Mouse (Mus musculus): ENCODE measurements around the gene Gm9922. TPM values are rescaled to one million over a fixed set of nuclear protein-coding genes. Genes with fewer than 3 reads are reported as not detected.

Gm9922 gene
- polyA plus RNA-seq, 1 experiment from 2014 or later, result 0.68 TPM

DNA sequence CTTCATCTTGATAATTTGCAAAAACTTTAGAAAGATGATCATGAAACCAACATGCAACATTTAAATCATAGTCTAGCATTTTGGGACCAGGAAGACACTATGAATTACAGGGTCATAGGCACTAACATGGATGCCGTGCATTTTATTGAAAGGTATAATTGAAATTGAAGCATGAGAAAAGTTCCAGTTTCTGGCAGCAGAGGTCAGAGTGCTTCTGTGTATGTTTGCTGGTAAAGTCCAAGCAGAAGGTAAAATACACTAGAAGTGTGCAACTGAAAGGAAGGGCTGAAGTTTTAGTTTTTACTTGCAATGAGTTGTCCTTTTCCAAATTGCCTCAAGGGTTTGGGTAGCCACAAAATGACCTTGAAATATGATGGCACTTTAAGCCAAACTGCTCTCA lies 32.7 kb upstream of the Gm9922 start:
- Histone ChIP-seq H3K27me3 (ENCODE audit: control insufficient read depth, insufficient read depth, low read length) (no peaks in the 10 kb centered on the region), H3K4me2 (ENCODE audit: low read depth, low read length, severe bottlenecking) (no peak overlapping the region), H3K27ac (ENCODE audit: low read depth, low read length) (no peak overlapping the region), H3K4me3 (ENCODE audit: low read depth, low read length) (no peak overlapping the region), H3K4me1 (replicated peaks; ENCODE audit: control insufficient read depth, insufficient read depth, low read length) (no peaks in the 10 kb centered on the region), H3K9ac (ENCODE audit: low read length) (no peak overlapping the region), H3K36me3 (ENCODE audit: control insufficient read depth, insufficient read depth, low read length) (no peaks in the 10 kb centered on the region), H3K9me3 (ENCODE audit: control insufficient read depth, low read length) (no peaks in the 10 kb centered on the region)
- WGBS, result 56% methylated on average over 1 of the region's 1 CpGs
- DNase-seq (ENCODE audit: low spot score), result no peak
- no peak for ATAC-seq (replicated peaks; ENCODE audit: low FRiP score)

DNA sequence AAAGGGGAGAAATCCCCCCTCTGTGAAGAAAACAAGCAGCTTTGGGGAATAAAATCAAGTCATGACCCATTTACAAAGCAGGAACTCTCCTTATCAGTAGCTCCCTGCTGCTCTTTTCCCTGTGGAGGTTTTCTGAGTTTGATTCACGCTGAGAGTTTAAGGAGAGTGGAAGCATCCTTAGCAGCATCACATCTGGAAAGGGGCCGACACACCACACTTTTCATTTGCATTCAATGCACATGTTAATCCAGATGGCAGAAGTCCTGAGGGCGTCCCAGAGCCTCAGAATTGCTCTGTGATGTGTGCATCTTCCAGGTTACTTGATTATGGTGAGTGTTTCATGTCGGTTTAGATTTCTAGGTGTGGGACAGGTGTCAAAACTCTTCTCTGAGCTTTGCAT lies 25.8 kb upstream of the Gm9922 start:
- DNase-seq (ENCODE audit: low spot score) (no peak), ATAC-seq (replicated peaks; ENCODE audit: low FRiP score) (no peak)
- H3K27ac ChIP-seq (ENCODE audit: low read depth, low read length), result no peak overlapping the region
- H3K9me3 ChIP-seq (ENCODE audit: control insufficient read depth, low read length), result no peaks in the 10 kb centered on the region
- H3K4me2 ChIP-seq (ENCODE audit: low read depth, low read length, severe bottlenecking), result no peak overlapping the region
- no peaks in the 10 kb centered on the region for H3K27me3 ChIP-seq (ENCODE audit: control insufficient read depth, insufficient read depth, low read length)
- no peak overlapping the region for H3K9ac ChIP-seq (ENCODE audit: low read length)
- H3K36me3 ChIP-seq (ENCODE audit: control insufficient read depth, insufficient read depth, low read length), result no peaks in the 10 kb centered on the region
- no peaks in the 10 kb centered on the region for H3K4me1 ChIP-seq (replicated peaks; ENCODE audit: control insufficient read depth, insufficient read depth, low read length)
- 36% methylated on average over 4 of the region's 4 CpGs for WGBS
- no peak overlapping the region for H3K4me3 ChIP-seq (ENCODE audit: low read depth, low read length)

DNA sequence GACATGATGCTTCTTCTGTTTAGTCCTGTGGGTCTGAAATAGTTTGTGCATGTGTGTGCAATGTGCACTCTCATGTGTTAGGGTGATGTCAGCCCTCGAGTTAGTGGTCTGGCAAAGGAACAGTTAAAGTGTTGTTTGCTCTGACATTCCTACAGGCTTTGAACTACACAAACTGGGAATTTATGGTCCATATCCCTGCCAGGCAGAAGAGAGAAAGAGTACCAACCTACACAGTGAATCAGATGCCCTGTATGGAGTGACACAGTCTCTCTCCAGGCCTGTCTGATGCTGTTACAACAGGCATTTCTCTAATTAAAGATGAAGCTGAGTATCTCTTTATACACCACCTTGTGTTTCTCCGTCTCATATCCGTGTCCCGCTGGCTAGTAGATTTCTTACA lies 21.3 kb upstream of the Gm9922 start:
- no peaks in the 10 kb centered on the region for H3K9me3 ChIP-seq (ENCODE audit: control insufficient read depth, low read length)
- H3K9ac ChIP-seq (ENCODE audit: low read length), result no peak overlapping the region
- no peak overlapping the region for H3K4me2 ChIP-seq (ENCODE audit: low read depth, low read length, severe bottlenecking)
- 86% methylated on average over 4 of the region's 4 CpGs for WGBS
- no peaks in the 10 kb centered on the region for H3K27me3 ChIP-seq (ENCODE audit: control insufficient read depth, insufficient read depth, low read length)
- DNase-seq (ENCODE audit: low spot score) (no peak), ATAC-seq (replicated peaks; ENCODE audit: low FRiP score) (no peak)
- no peak overlapping the region for H3K4me3 ChIP-seq (ENCODE audit: low read depth, low read length)
- H3K27ac ChIP-seq (ENCODE audit: low read depth, low read length), result no peak overlapping the region
- H3K4me1 ChIP-seq (replicated peaks; ENCODE audit: control insufficient read depth, insufficient read depth, low read length), result no peaks in the 10 kb centered on the region
- H3K36me3 ChIP-seq (ENCODE audit: control insufficient read depth, insufficient read depth, low read length), result no peaks in the 10 kb centered on the region

DNA sequence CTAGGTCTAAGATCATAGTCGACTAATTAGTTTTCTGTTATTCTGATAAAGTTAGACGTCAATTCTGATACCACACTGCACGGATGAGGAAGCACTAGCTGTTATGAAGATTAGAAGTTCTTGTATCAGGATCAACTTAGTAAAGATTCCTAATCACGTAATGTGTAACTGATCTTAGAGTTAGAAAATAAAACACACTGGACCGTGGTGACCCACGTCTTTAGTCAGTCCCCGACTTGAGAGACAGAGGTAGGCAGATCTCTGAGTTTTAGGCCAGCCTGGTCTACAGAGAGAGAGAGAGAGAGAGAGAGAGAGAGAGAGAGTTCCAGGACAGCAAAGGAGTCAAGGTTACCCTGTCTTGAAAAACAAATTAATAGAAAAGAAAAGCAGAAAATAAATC lies 18.8 kb upstream of the Gm9922 start:
- H3K36me3 ChIP-seq (ENCODE audit: control insufficient read depth, insufficient read depth, low read length), result no peaks in the 10 kb centered on the region
- H3K27me3 ChIP-seq (ENCODE audit: control insufficient read depth, insufficient read depth, low read length), result no peaks in the 10 kb centered on the region
- no peak for DNase-seq (ENCODE audit: low spot score)
- no peaks in the 10 kb centered on the region for H3K4me1 ChIP-seq (replicated peaks; ENCODE audit: control insufficient read depth, insufficient read depth, low read length)
- WGBS, result 90% methylated on average over 7 of the region's 7 CpGs
- H3K4me2 ChIP-seq (ENCODE audit: low read depth, low read length, severe bottlenecking), result no peak overlapping the region
- no peaks in the 10 kb centered on the region for H3K9me3 ChIP-seq (ENCODE audit: control insufficient read depth, low read length)
- no peak overlapping the region for H3K27ac ChIP-seq (ENCODE audit: low read depth, low read length)
- H3K9ac ChIP-seq (ENCODE audit: low read length), result no peak overlapping the region
- ATAC-seq (replicated peaks; ENCODE audit: low FRiP score), result no peak
- H3K4me3 ChIP-seq (ENCODE audit: low read depth, low read length), result no peak overlapping the region

DNA sequence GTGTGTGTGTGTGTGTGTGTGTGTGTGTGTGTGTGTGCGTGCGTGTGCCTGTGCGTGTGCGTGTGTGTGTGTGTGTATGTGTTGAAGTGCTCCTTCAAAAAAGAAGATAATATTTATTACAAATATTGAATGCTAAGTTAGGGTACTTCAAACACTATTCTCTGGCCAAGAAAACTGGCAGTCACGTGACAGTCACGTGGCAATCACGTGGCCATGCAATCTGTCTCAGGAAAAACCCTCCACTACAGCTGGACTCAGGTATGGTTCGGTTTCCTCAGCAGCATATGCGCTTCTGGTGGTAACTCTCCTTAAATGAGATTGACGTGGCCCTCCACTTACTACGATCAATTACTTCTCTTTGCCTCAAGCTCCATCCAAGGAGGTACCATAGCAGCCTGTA lies 18.2 kb upstream of the Gm9922 start:
- H3K27me3 ChIP-seq (ENCODE audit: control insufficient read depth, insufficient read depth, low read length), result no peaks in the 10 kb centered on the region
- H3K9me3 ChIP-seq (ENCODE audit: control insufficient read depth, low read length), result no peaks in the 10 kb centered on the region
- WGBS, result 92% methylated on average over 11 of the region's 11 CpGs
- H3K36me3 ChIP-seq (ENCODE audit: control insufficient read depth, insufficient read depth, low read length), result no peaks in the 10 kb centered on the region
- no peaks in the 10 kb centered on the region for H3K4me1 ChIP-seq (replicated peaks; ENCODE audit: control insufficient read depth, insufficient read depth, low read length)
- DNase-seq (ENCODE audit: low spot score) (no peak), ATAC-seq (replicated peaks; ENCODE audit: low FRiP score) (no peak)
- no peak overlapping the region for H3K4me2 ChIP-seq (ENCODE audit: low read depth, low read length, severe bottlenecking)
- no peak overlapping the region for H3K9ac ChIP-seq (ENCODE audit: low read length)
- H3K4me3 ChIP-seq (ENCODE audit: low read depth, low read length), result no peak overlapping the region
- H3K27ac ChIP-seq (ENCODE audit: low read depth, low read length), result no peak overlapping the region

DNA sequence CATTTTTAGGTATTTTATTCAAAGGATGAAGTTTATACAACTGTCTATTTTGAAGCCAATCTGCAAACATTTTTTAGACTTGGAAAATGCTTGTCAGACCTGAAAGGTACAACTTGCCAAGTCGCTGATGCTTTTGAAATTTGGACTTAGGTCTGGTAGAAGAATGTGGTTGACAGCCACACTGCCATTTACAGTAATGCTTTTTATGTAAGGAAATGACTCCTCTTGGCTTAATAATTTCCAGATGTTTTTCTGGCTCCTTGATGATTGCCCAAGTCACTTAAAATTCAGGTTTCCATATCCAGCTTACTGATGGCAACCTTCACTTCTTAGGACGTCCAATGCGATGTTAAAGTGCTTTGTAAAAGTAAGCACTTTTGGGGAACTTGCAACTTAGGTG lies 17.0 kb upstream of the Gm9922 start:
- Histone ChIP-seq H3K9ac (ENCODE audit: low read length) (no peak overlapping the region), H3K4me1 (replicated peaks; ENCODE audit: control insufficient read depth, insufficient read depth, low read length) (no peaks in the 10 kb centered on the region), H3K36me3 (ENCODE audit: control insufficient read depth, insufficient read depth, low read length) (no peaks in the 10 kb centered on the region), H3K4me3 (ENCODE audit: low read depth, low read length) (no peak overlapping the region), H3K27ac (ENCODE audit: low read depth, low read length) (no peak overlapping the region), H3K9me3 (ENCODE audit: control insufficient read depth, low read length) (no peaks in the 10 kb centered on the region), H3K4me2 (ENCODE audit: low read depth, low read length, severe bottlenecking) (no peak overlapping the region), H3K27me3 (ENCODE audit: control insufficient read depth, insufficient read depth, low read length) (no peaks in the 10 kb centered on the region)
- no peak for ATAC-seq (replicated peaks; ENCODE audit: low FRiP score)
- WGBS, result 90% methylated on average over 3 of the region's 3 CpGs
- DNase-seq (ENCODE audit: low spot score), result no peak

DNA sequence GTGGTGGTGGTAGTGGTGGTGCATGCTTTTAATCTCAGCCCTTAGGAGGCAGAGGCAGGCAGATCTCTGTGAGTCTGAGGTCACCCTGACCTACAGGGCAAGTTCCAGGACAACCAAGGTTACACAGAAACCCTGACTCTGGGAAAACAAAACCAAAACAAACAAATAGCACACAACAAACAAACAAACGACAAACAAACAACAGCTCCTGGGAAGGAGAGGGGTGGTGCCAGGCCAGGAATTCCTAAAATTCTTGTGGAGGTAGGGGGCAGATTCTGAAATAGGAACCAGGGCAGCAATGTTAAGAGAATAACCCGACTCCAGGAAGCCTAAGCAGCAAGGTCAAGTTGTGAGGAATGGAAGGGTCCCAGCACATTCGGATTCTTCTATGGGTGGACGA lies 7.9 kb upstream of the Gm9922 start:
- 84% methylated on average over 4 of the region's 4 CpGs for WGBS
- Histone ChIP-seq H3K27ac (ENCODE audit: low read depth, low read length) (no peak overlapping the region), H3K4me1 (replicated peaks; ENCODE audit: control insufficient read depth, insufficient read depth, low read length) (no peaks in the 10 kb centered on the region)

DNA sequence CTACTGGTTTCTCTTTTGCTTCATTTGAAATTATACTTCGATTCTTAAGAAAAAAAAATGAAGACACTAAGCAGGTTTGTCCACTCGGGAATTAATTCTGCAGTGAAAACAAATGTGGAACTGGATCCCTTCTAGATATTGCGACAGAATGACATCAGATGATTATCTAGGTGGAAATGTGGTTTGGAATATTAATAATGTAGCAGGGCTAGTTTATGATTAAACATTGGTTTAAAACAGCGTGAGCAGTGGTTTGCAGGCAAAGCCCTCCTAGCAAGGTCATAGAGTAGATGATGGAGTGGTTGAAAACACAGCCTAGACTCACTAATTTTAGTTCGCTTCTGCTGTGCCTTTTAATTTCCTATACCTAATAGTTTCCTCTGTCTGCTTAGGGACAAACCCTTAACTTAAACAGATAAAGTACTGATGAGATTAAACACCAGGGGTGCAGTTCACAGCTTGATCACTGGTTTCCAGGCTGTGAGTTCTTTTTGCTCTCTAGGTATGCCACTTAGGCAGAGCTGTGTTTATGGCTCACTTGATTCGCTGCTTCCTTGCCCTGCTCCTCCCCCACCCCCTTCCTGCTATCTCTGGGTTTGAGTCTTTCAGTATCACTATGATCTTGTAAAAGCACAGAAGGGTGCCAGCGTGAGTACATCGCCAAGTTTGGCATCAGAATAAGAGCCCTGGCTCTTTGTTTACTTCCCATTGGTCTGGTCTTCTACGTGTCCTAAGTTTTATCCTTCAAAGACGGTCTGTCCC lies 4.1 kb upstream of the Gm9922 start:
- Histone ChIP-seq H3K9me3 (ENCODE audit: control insufficient read depth, low read length) (no peaks in the 10 kb centered on the region), H3K36me3 (ENCODE audit: control insufficient read depth, insufficient read depth, low read length) (no peaks in the 10 kb centered on the region), H3K4me2 (ENCODE audit: low read depth, low read length, severe bottlenecking) (no peak overlapping the region), H3K4me1 (replicated peaks; ENCODE audit: control insufficient read depth, insufficient read depth, low read length) (0 out of 2 replicates have a peak, but pooled peaks cover 5% of the 10 kb centered on the region), H3K27me3 (ENCODE audit: control insufficient read depth, insufficient read depth, low read length) (peaks cover 14% of the 10 kb centered on the region), H3K27ac (ENCODE audit: low read depth, low read length) (no peak overlapping the region), H3K9ac (ENCODE audit: low read length) (no peak overlapping the region), H3K4me3 (ENCODE audit: low read depth, low read length) (no peak overlapping the region)
- DNase-seq (ENCODE audit: low spot score), result no peak
- 26% methylated on average over 10 of the region's 10 CpGs for WGBS
- ATAC-seq (replicated peaks; ENCODE audit: low FRiP score), result no peak

More for the DNA sequence above, 7.9 kb upstream of the Gm9922 start:
- H3K36me3 ChIP-seq (ENCODE audit: control insufficient read depth, insufficient read depth, low read length), result no peaks in the 10 kb centered on the region
- H3K27me3 ChIP-seq (ENCODE audit: control insufficient read depth, insufficient read depth, low read length), result no peaks in the 10 kb centered on the region
- H3K9me3 ChIP-seq (ENCODE audit: control insufficient read depth, low read length), result no peaks in the 10 kb centered on the region
- DNase-seq (ENCODE audit: low spot score) (no peak), ATAC-seq (replicated peaks; ENCODE audit: low FRiP score) (no peak)
- H3K4me2 ChIP-seq (ENCODE audit: low read depth, low read length, severe bottlenecking), result no peak overlapping the region
- H3K4me3 ChIP-seq (ENCODE audit: low read depth, low read length), result no peak overlapping the region
- no peak overlapping the region for H3K9ac ChIP-seq (ENCODE audit: low read length)
